Mouse (Mus musculus) myocyte (in vitro differentiated cells): ENCODE results near the gene Cpne5. TPM values are rescaled to one million over a fixed set of nuclear protein-coding genes. Genes with fewer than 3 reads are reported as not detected.

ENCODE experiments used
- H3K27me3 ChIP-seq: one replicate; pipeline ENCODE4 v1.6.1; 2011; ENCODE audit not compliant: control insufficient read depth, insufficient read depth, insufficient read length
- H3K36me3 ChIP-seq: one replicate; pipeline ENCODE4 v1.6.1; 2011; ENCODE audit not compliant: control insufficient read depth, insufficient read depth
- H3K4me2 ChIP-seq: one replicate; pipeline ENCODE4 v1.6.1; 2011; ENCODE audit warnings: low read depth, control low read depth
- H3K4me3 ChIP-seq: one replicate; pipeline ENCODE4 v1.5.1; 2011; ENCODE audit warnings: mild to moderate bottlenecking, control low read depth, moderate library complexity
- H3K79me2 ChIP-seq: one replicate; pipeline ENCODE4 v1.6.1; 2011; ENCODE audit not compliant: control insufficient read depth, insufficient read depth
- H3ac ChIP-seq: one replicate; pipeline ENCODE4 v1.6.1; 2011; ENCODE audit not compliant: control insufficient read depth, insufficient read length
- CEBPB ChIP-seq: IDR thresholded peaks from 2 replicates; pipeline ENCODE4 v1.6.1; 2011; ENCODE audit warnings: mild to moderate bottlenecking, moderate library complexity; ENCODE audit not compliant: poor library complexity, insufficient read depth, severe bottlenecking
- E2F4 ChIP-seq: IDR thresholded peaks from one replicate; pipeline ENCODE4 v1.6.1; 2011; ENCODE audit warnings: mild to moderate bottlenecking, control low read depth, moderate library complexity; ENCODE audit not compliant: insufficient read depth
- MAX ChIP-seq: IDR thresholded peaks from one replicate; pipeline ENCODE4 v1.6.1; 2011; ENCODE audit warnings: low read depth, mild to moderate bottlenecking, control low read depth
- MYOD1 ChIP-seq, 3 experiments: IDR thresholded peaks; one replicate each; pipeline ENCODE4 v1.6.1; 2011; ENCODE audit warnings: control low read depth in 2 of 3, low read depth in 2 of 3, mild to moderate bottlenecking in 2 of 3, moderate library complexity in 1 of 3; ENCODE audit not compliant: insufficient read length in 2 of 3, control insufficient read depth in 1 of 3
- MYOG ChIP-seq, 3 experiments: IDR thresholded peaks; one replicate each; pipeline ENCODE4 v1.6.1; 2011; ENCODE audit warnings: control low read depth in 2 of 3, low read depth in 2 of 3, mild to moderate bottlenecking in 2 of 3; ENCODE audit not compliant: insufficient read length in 2 of 3, control insufficient read depth in 1 of 3, insufficient read depth in 1 of 3
- POLR2A ChIP-seq: IDR thresholded peaks from one replicate; pipeline ENCODE4 v1.6.1; 2011; ENCODE audit warnings: low read depth, mild to moderate bottlenecking, control low read depth, moderate library complexity; ENCODE audit not compliant: insufficient read length
- POLR2AphosphoS2 ChIP-seq: IDR thresholded peaks from one replicate; pipeline ENCODE4 v1.6.1; 2011; ENCODE audit warnings: low read depth, control low read depth; ENCODE audit not compliant: insufficient read length
- REST ChIP-seq: IDR thresholded peaks from one replicate; pipeline ENCODE4 v1.6.1; 2011; ENCODE audit warnings: mild to moderate bottlenecking, control low read depth, moderate library complexity; ENCODE audit not compliant: insufficient read depth, insufficient read length
- SRF ChIP-seq: IDR thresholded peaks from one replicate; pipeline ENCODE4 v1.6.1; 2011; ENCODE audit warnings: low read depth; ENCODE audit not compliant: control insufficient read depth, insufficient read length
- TCF12 ChIP-seq: IDR thresholded peaks from one replicate; pipeline ENCODE4 v1.6.1; 2011; ENCODE audit warnings: mild to moderate bottlenecking, control low read depth; ENCODE audit not compliant: poor library complexity, insufficient read depth, severe bottlenecking
- TCF3 ChIP-seq: IDR thresholded peaks from one replicate; pipeline ENCODE4 v1.6.1; 2011; ENCODE audit warnings: low read depth, control low read depth; ENCODE audit not compliant: insufficient read length
- polyA plus RNA-seq: library from polyadenylated mRNA; unstranded; fragments of >200 nt; fragmentation: generic; extraction: Trizol; gene quantifications from one replicate; pipeline ENCODE4 v1.2.1, GENCODE M21; 2012; ENCODE audit warnings: missing spikeins

Gene Cpne5
- polyA plus RNA-seq, 1 experiment, result 0.56 TPM

DNA sequence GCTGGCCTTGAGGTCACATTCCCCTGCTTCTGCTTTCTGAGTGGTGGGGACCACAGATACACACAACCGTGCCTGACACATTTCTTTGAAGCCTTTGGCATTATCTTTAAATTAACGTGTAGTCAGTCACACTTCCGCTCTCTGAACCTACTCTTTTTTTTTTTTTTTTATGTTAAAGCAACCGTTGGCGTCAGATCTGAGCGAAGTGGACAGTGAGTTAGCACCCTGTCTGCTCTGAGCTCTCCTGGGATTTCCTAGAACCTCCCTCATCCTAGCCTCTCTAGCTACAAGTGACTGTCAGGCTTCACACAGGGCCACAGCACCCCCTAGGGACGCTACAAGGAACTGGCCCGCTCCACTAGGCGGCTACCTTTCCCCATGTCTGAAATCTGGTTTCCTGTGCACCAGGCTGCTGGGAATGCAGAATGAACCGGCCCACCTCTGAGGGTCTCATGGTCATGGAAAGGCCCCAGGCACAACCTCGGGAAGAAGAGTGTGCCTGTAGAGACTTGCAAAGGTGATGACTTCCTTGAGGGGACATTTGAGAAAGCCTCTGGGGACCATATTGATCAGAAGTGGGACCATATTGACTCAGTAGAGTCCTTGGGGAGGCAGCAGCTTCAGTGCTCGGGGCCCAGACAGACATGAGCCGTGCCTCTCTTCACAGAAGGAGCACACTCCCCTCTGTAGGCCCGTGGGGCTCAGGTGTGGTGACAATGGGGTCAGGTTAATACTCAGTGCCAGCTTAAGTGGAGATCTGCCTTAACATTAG, 66.8 kb downstream of the Cpne5 start:
- Histone ChIP-seq H3ac (no peak overlapping the region), H3K4me3 (no peak overlapping the region), H3K79me2 (no peaks in the 10 kb centered on the region), H3K4me2 (peak overlapping the region; percentile 46), H3K27me3 (no peaks in the 10 kb centered on the region), H3K36me3 (no peaks in the 10 kb centered on the region)
- no peak for TF ChIP-seq REST
- TF ChIP-seq POLR2AphosphoS2, result peak; percentile 35

DNA sequence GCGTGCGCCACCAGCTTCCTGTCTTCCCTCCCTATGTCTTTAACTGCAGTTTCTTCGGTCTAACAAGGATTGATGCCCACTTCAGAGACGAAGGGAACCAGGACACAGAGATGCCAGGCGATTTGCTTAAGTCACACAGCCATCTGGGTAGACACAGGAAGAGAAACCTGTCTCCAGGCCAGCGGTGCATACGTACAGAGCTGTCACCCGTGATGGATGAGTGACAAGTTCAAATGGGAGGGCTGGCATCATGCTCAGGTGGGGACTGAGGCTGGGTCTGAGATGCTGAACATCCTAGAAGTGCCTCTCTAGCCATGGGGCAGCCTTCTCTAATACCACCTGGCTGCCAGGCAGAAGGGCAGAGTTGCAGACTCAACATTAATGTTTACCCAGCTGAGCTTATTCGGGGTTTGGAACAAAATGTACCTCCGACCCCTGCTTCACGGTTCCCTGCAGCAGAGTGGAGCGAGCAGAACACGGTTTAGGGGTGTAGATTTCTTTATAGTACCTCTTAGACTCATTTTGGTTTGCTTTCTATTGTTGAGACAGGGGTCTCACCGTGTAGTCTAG, 67.5 kb downstream of the Cpne5 start:
- H3ac ChIP-seq, result no peak overlapping the region
- no peaks in the 10 kb centered on the region for H3K79me2 ChIP-seq
- peak overlapping the region; percentile 46 for H3K4me2 ChIP-seq
- no peaks in the 10 kb centered on the region for H3K27me3 ChIP-seq
- no peak overlapping the region for H3K4me3 ChIP-seq
- no peak for TF ChIP-seq TCF3
- no peak for TF ChIP-seq TCF12
- TF ChIP-seq E2F4, result no peak
- no peak for TF ChIP-seq POLR2AphosphoS2
- TF ChIP-seq POLR2A, result no peak
- no peaks in the 10 kb centered on the region for H3K36me3 ChIP-seq

DNA sequence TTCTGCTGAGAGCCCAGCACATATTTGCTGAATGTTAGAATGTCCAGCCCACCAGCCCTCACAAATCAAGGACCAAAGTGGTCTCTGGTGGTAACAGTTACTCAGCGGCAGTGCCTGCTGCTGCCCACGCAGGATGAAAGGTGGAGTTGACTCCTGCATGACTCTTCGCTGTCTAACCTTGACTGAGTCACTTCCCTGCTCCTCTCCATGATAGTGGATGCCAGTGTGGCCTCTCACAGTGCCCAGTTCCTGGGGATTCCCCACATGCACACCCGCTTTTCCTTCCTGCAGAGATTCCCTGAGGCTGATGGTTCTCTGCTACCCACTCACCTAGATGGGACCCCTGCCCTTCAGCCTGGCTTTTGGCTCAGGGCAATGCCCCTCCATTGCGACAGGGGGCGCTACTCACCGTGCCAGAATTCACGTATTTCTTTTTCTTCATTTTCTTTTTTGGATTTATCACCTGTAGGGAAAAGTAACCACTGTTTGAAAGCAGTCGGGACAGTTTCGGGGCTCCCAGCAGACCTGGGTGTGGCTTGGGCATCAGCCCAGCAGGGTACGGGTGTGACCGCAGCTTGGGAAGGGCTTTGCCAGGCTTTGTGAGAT, 68.9 kb downstream of the Cpne5 start:
- Histone ChIP-seq H3K4me2 (peak overlapping the region; percentile 51), H3K27me3 (no peaks in the 10 kb centered on the region), H3K4me3 (no peak overlapping the region), H3K79me2 (no peaks in the 10 kb centered on the region), H3ac (no peak overlapping the region), H3K36me3 (no peaks in the 10 kb centered on the region)
- TF ChIP-seq MYOD1 (IDR thresholded peaks at IDR 0.05; ENCODE audit: control insufficient read depth in 1 of 3, insufficient read length in 2 of 3, low read depth in 2 of 3), result peak in 1 of 3 experiments; percentile 33
- no peak for TF ChIP-seq E2F4
- TF ChIP-seq REST, result no peak

DNA sequence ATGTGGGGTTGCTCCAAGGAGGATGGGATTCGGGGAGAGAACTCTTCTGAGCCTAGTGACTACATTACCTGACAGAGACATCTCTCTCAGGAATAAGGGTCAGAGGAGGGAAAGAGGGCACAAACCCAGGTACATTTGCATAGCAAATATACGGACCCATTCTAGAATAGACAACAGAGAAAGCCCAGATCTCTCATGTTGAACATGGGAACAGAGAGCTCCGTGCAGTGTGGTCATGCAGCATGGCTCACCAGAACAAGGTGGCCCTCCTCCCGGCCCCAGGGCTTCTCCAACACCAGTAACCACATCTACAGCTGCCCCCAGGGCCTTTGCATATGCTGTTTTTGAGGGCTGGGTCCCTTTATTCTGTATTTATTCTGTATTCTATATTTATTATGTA, 69.5 kb downstream of the Cpne5 start:
- Histone ChIP-seq H3K36me3 (no peaks in the 10 kb centered on the region), H3K4me2 (no peak overlapping the region), H3K27me3 (no peaks in the 10 kb centered on the region), H3K4me3 (no peak overlapping the region), H3ac (no peak overlapping the region), H3K79me2 (no peaks in the 10 kb centered on the region)
- TF ChIP-seq SRF, result no peak

DNA sequence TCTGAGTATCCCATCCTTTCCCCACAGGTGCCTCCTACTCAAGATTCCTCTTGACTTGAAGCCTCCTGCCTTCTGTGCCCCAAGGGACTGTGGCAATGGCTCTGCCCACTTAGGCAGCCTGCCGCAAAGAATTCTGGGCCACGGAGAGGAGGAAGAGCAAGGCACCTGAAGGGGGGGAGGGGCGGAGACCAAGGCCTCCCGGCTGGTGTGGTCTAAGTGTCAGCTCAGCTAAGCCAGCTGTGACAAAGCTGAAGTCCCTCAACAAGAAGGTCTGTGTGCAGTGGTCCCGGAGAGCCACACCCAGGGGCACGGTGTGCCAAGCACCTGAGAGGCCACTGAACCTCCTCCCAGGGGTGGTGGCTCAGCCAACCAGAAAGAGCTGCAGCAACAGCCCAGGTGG, 70.6 kb downstream of the Cpne5 start:
- no peaks in the 10 kb centered on the region for H3K36me3 ChIP-seq
- no peaks in the 10 kb centered on the region for H3K79me2 ChIP-seq
- H3K4me2 ChIP-seq, result no peak overlapping the region
- TF ChIP-seq MYOD1 (IDR thresholded peaks at IDR 0.05; ENCODE audit: control insufficient read depth in 1 of 3, insufficient read length in 2 of 3, low read depth in 2 of 3), result no peak
- TF ChIP-seq POLR2A, result no peak
- TF ChIP-seq TCF3, result no peak
- no peak for TF ChIP-seq MYOG (IDR thresholded peaks at IDR 0.05; ENCODE audit: control insufficient read depth in 1 of 3, insufficient read depth in 1 of 3, insufficient read length in 2 of 3, low read depth in 2 of 3)
- TF ChIP-seq SRF, result no peak
- no peak for TF ChIP-seq REST
- H3ac ChIP-seq, result no peak overlapping the region
- no peaks in the 10 kb centered on the region for H3K27me3 ChIP-seq
- no peak overlapping the region for H3K4me3 ChIP-seq

DNA sequence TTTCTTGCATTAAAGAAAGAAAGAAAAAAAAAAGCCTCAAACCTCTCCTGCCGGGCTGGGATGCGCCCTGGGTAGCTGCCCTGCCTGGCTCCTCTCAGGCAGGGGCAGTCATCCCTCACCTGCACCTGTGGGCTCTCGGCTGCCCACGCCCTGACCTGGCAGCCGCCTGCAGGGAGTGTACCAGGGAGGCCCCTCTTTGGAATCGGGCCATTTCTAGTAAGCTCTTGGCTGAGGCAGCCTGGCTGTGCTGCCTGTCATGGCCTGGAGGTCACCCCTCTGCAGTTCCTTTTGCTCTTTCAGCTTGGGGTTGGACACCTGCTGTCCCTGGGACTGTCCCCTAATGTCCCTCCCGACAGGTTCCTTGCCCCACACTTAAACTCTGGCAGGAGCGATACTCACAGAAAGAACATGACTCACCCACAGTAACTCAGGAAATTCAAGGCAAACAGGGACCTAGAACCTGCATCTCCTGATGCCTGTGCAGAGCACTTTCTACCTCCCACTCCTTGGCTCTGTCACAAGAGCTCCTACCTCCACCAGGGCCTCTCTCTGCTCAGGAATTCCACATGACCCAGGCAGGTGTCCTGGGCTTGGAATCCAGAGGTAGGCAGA, 71.9 kb downstream of the Cpne5 start:
- no peak overlapping the region for H3K4me2 ChIP-seq
- H3K27me3 ChIP-seq, result no peaks in the 10 kb centered on the region
- H3ac ChIP-seq, result no peak overlapping the region
- H3K36me3 ChIP-seq, result no peaks in the 10 kb centered on the region
- TF ChIP-seq MYOD1 (IDR thresholded peaks at IDR 0.05; ENCODE audit: control insufficient read depth in 1 of 3, insufficient read length in 2 of 3, low read depth in 2 of 3), result no peak
- no peak for TF ChIP-seq SRF
- no peak for TF ChIP-seq E2F4
- TF ChIP-seq MAX, result no peak
- no peak for TF ChIP-seq TCF12
- no peak for TF ChIP-seq POLR2A
- no peak for TF ChIP-seq REST
- TF ChIP-seq TCF3, result no peak
- no peak for TF ChIP-seq CEBPB
- TF ChIP-seq POLR2AphosphoS2, result no peak
- no peaks in the 10 kb centered on the region for H3K79me2 ChIP-seq
- H3K4me3 ChIP-seq, result no peak overlapping the region
